Mouse (Mus musculus): Measurements from ENCODE around the gene Ttc34. TPM values are rescaled to one million over a fixed set of nuclear protein-coding genes. Genes with fewer than 3 reads are reported as not detected.

Gene Ttc34
- polyA plus RNA-seq, 1 experiment = not detected

- WGBS = 75% methylated on average over 6 of the region's 6 CpGs
- H3K4me1 ChIP-seq (ENCODE audit: control insufficient read depth, insufficient read depth, low read length) = no peaks in the 10 kb centered on the region
- no peak overlapping the region for H3K27ac ChIP-seq (ENCODE audit: control insufficient read depth, insufficient read depth, low read depth, low read length, poor library complexity)
- TF ChIP-seq POLR2A (IDR thresholded peaks at IDR 0.05; ENCODE audit: borderline replicate concordance, control insufficient read depth, low read depth, low read length) (no peak), CTCF (IDR thresholded peaks at IDR 0.05; ENCODE audit: control insufficient read depth, insufficient read depth, low read length) (no peak)
- no peak overlapping the region for H3K4me3 ChIP-seq (replicated peaks; ENCODE audit: control insufficient read depth, low read depth, low read length)
Measured at GRCm38 (mm10) chr4:154873186-154873585, 35.9 kb downstream of the Ttc34 start.

- peaks cover 4% of the 10 kb centered on the region; the same call in 1 of the 2 replicates for H3K4me1 ChIP-seq (ENCODE audit: control insufficient read depth, insufficient read depth, low read length)
- WGBS = 8% methylated on average over 18 of the region's 18 CpGs
- peak overlapping the region; percentile 37; the same call in 1 of the 2 replicates for H3K27ac ChIP-seq (ENCODE audit: control insufficient read depth, insufficient read depth, low read depth, low read length, poor library complexity)
- TF ChIP-seq POLR2A (IDR thresholded peaks at IDR 0.05; ENCODE audit: borderline replicate concordance, control insufficient read depth, low read depth, low read length) (no peak), CTCF (IDR thresholded peaks at IDR 0.05; ENCODE audit: control insufficient read depth, insufficient read depth, low read length) (peak; percentile 97)
- peak overlapping the region; percentile 25 for H3K4me3 ChIP-seq (replicated peaks; ENCODE audit: control insufficient read depth, low read depth, low read length)
Measured at GRCm38 (mm10) chr4:154877864-154878548, 40.7 kb downstream of the Ttc34 start.

- H3K4me3 ChIP-seq (replicated peaks; ENCODE audit: control insufficient read depth, low read depth, low read length) = no peak overlapping the region
- no peak for TF ChIP-seq CTCF (IDR thresholded peaks at IDR 0.05; ENCODE audit: control insufficient read depth, insufficient read depth, low read length)
- TF ChIP-seq POLR2A (IDR thresholded peaks at IDR 0.05; ENCODE audit: borderline replicate concordance, control insufficient read depth, low read depth, low read length) = peak; percentile 60
- peak overlapping the region; percentile 68 for H3K27ac ChIP-seq (ENCODE audit: control insufficient read depth, insufficient read depth, low read depth, low read length, poor library complexity)
- H3K4me1 ChIP-seq (ENCODE audit: control insufficient read depth, insufficient read depth, low read length) = peaks cover 4% of the 10 kb centered on the region; the same call in 1 of the 2 replicates
- 45% methylated on average over 6 of the region's 6 CpGs for WGBS
Measured at GRCm38 (mm10) chr4:154880730-154881129, 43.5 kb downstream of the Ttc34 start.

GRCm38 (mm10) chr4:154882014-154882659, 44.9 kb downstream of the Ttc34 start:
- H3K4me1 ChIP-seq (ENCODE audit: control insufficient read depth, insufficient read depth, low read length) = peaks cover 4% of the 10 kb centered on the region; the same call in 1 of the 2 replicates
- TF ChIP-seq POLR2A (IDR thresholded peaks at IDR 0.05; ENCODE audit: borderline replicate concordance, control insufficient read depth, low read depth, low read length) (no peak), CTCF (IDR thresholded peaks at IDR 0.05; ENCODE audit: control insufficient read depth, insufficient read depth, low read length) (no peak)
- no peak overlapping the region for H3K4me3 ChIP-seq (replicated peaks; ENCODE audit: control insufficient read depth, low read depth, low read length)
- H3K27ac ChIP-seq (ENCODE audit: control insufficient read depth, insufficient read depth, low read depth, low read length, poor library complexity) = 0 out of 2 replicates have a peak overlapping the region, but pooled peaks have one; percentile 68
- 24% methylated on average over 14 of the region's 14 CpGs for WGBS

GRCm38 (mm10) chr4:154885416-154885815, 48.2 kb downstream of the Ttc34 start:
- H3K27ac ChIP-seq (ENCODE audit: control insufficient read depth, insufficient read depth, low read depth, low read length, poor library complexity) = no peak overlapping the region
- TF ChIP-seq POLR2A (IDR thresholded peaks at IDR 0.05; ENCODE audit: borderline replicate concordance, control insufficient read depth, low read depth, low read length) (no peak), CTCF (IDR thresholded peaks at IDR 0.05; ENCODE audit: control insufficient read depth, insufficient read depth, low read length) (no peak)

GRCm38 (mm10) chr4:154886876-154887592, 49.8 kb downstream of the Ttc34 start:
- no peaks in the 10 kb centered on the region for H3K4me1 ChIP-seq (ENCODE audit: control insufficient read depth, insufficient read depth, low read length)
- 68% methylated on average over 13 of the region's 13 CpGs for WGBS
- H3K27ac ChIP-seq (ENCODE audit: control insufficient read depth, insufficient read depth, low read depth, low read length, poor library complexity) = no peak overlapping the region
- no peak for TF ChIP-seq POLR2A (IDR thresholded peaks at IDR 0.05; ENCODE audit: borderline replicate concordance, control insufficient read depth, low read depth, low read length)
- no peak overlapping the region for H3K4me3 ChIP-seq (replicated peaks; ENCODE audit: control insufficient read depth, low read depth, low read length)

More at GRCm38 (mm10) chr4:154885416-154885815, 48.2 kb downstream of the Ttc34 start:
- Histone ChIP-seq H3K4me3 (replicated peaks; ENCODE audit: control insufficient read depth, low read depth, low read length) (no peak overlapping the region), H3K4me1 (ENCODE audit: control insufficient read depth, insufficient read depth, low read length) (peaks cover 4% of the 10 kb centered on the region; the same call in 1 of the 2 replicates)
- 85% methylated on average over 11 of the region's 11 CpGs for WGBS

- WGBS = 80% methylated on average over 15 of the region's 15 CpGs
- no peaks in the 10 kb centered on the region for H3K4me1 ChIP-seq (ENCODE audit: control insufficient read depth, insufficient read depth, low read length)
- H3K27ac ChIP-seq (ENCODE audit: control insufficient read depth, insufficient read depth, low read depth, low read length, poor library complexity) = no peak overlapping the region
- no peak overlapping the region for H3K4me3 ChIP-seq (replicated peaks; ENCODE audit: control insufficient read depth, low read depth, low read length)
- no peak for TF ChIP-seq CTCF (IDR thresholded peaks at IDR 0.05; ENCODE audit: control insufficient read depth, insufficient read depth, low read length)
Measured at GRCm38 (mm10) chr4:154887593-154888250, 50.5 kb downstream of the Ttc34 start.

GRCm38 (mm10) chr4:154890887-154891286, 53.6 kb downstream of the Ttc34 start:
- TF ChIP-seq POLR2A (IDR thresholded peaks at IDR 0.05; ENCODE audit: borderline replicate concordance, control insufficient read depth, low read depth, low read length) (no peak), CTCF (IDR thresholded peaks at IDR 0.05; ENCODE audit: control insufficient read depth, insufficient read depth, low read length) (no peak)
- Histone ChIP-seq H3K4me1 (ENCODE audit: control insufficient read depth, insufficient read depth, low read length) (no peaks in the 10 kb centered on the region), H3K27ac (ENCODE audit: control insufficient read depth, insufficient read depth, low read depth, low read length, poor library complexity) (no peak overlapping the region), H3K4me3 (replicated peaks; ENCODE audit: control insufficient read depth, low read depth, low read length) (no peak overlapping the region)
- WGBS = 86% methylated on average over 14 of the region's 14 CpGs
